Mouse (Mus musculus): ENCODE results near the gene Rplp0. TPM values are rescaled to one million over a fixed set of nuclear protein-coding genes. Genes with fewer than 3 reads are reported as not detected.
"Not testable (repeated sequence)": the region's sequence is repeated elsewhere in the genome, so short reads cannot be mapped to it uniquely, and the experiment has no call there.

The Rplp0 gene
- polyA plus RNA-seq, 1 experiment from 2014 or later: 1,088 TPM

- H3K4me1 ChIP-seq: peaks cover 38% of the 10 kb centered on the region
- WGBS: 44% methylated on average over 13 of the region's 13 CpGs
These were observed 1.2 kb downstream of the Rplp0 start for GRCm38 (mm10) chr5:115560336-115560905.

GRCm38 (mm10) chr5:115563771-115564585 is 4.7 kb downstream of the Rplp0 start:
- peaks cover 40% of the 10 kb centered on the region for H3K36me3 ChIP-seq (ENCODE audit: poor library complexity, severe bottlenecking)
- H3K4me2 ChIP-seq: peak overlapping the region; percentile 82
- no peak for ATAC-seq
- H3K27me3 ChIP-seq: no peaks in the 10 kb centered on the region
- peak overlapping the region; percentile 97; the same call in 1 of the 2 replicates for H3K9ac ChIP-seq
- no peak overlapping the region for H3K27ac ChIP-seq
- WGBS: 42% methylated on average over 5 of the region's 5 CpGs
- H3K9me3 ChIP-seq (replicated peaks): no peaks in the 10 kb centered on the region
- H3K4me1 ChIP-seq: peaks cover 63% of the 10 kb centered on the region
- H3K4me3 ChIP-seq: 0 out of 2 replicates have a peak overlapping the region, but pooled peaks have one; percentile 90

More at GRCm38 (mm10) chr5:115560336-115560905, 1.2 kb downstream of the Rplp0 start:
- H3K27ac ChIP-seq: no peak overlapping the region
- H3K4me2 ChIP-seq: peak overlapping the region; percentile 83
- no peaks in the 10 kb centered on the region for H3K9me3 ChIP-seq (replicated peaks)
- H3K9ac ChIP-seq: peak overlapping the region; percentile 93
- H3K36me3 ChIP-seq (ENCODE audit: poor library complexity, severe bottlenecking): peaks cover 40% of the 10 kb centered on the region
- no peaks in the 10 kb centered on the region for H3K27me3 ChIP-seq
- ATAC-seq: no peak
- peak overlapping the region; percentile 75 for H3K4me3 ChIP-seq

- peak; percentile 90 for ATAC-seq
- 3% methylated on average over 51 of the region's 55 CpGs for WGBS
- H3K36me3 ChIP-seq (ENCODE audit: poor library complexity, severe bottlenecking): peaks cover 40% of the 10 kb centered on the region
- peak within 1 kb of the TSS; percentile 97 for H3K9ac ChIP-seq
- H3K4me3 ChIP-seq: peak within 1 kb of the TSS; percentile 90
- H3K27me3 ChIP-seq: no peaks in the 10 kb centered on the region
- peak within 1 kb of the TSS; percentile 82 for H3K4me2 ChIP-seq
- peak within 1 kb of the TSS; percentile 68 for H3K27ac ChIP-seq
- H3K9me3 ChIP-seq (replicated peaks): no peaks in the 10 kb centered on the region
- H3K4me1 ChIP-seq: peaks cover 63% of the 10 kb centered on the region
These were observed 5.6 kb downstream of the Rplp0 start, which contains the start of gene Gcn1l1 for GRCm38 (mm10) chr5:115564737-115565393. TSS of gene Gcn1l1 (plus strand) at chr5:115565254.

- Histone ChIP-seq H3K27ac (peak overlapping the region; percentile 68), H3K36me3 (ENCODE audit: poor library complexity, severe bottlenecking) (peaks cover 39% of the 10 kb centered on the region), H3K9ac (peak overlapping the region; percentile 97), H3K4me1 (peaks cover 58% of the 10 kb centered on the region), H3K4me3 (peak overlapping the region; percentile 90), H3K4me2 (peak overlapping the region; percentile 82), H3K27me3 (no peaks in the 10 kb centered on the region), H3K9me3 (replicated peaks) (no peaks in the 10 kb centered on the region)
- ATAC-seq: peak; percentile 73
- under 1% methylated on average over 29 of the region's 46 CpGs for WGBS
These were observed 6.1 kb downstream of the Rplp0 start for GRCm38 (mm10) chr5:115565403-115565802.

- Histone ChIP-seq H3K4me3 (no peak overlapping the region), H3K27ac (no peak overlapping the region), H3K27me3 (no peaks in the 10 kb centered on the region), H3K9ac (no peak overlapping the region), H3K4me1 (peaks cover 37% of the 10 kb centered on the region), H3K36me3 (ENCODE audit: poor library complexity, severe bottlenecking) (peaks cover 30% of the 10 kb centered on the region), H3K9me3 (replicated peaks) (no peaks in the 10 kb centered on the region), H3K4me2 (no peak overlapping the region)
- 59% methylated on average over 10 of the region's 10 CpGs for WGBS
- no peak for ATAC-seq
These were observed 9.4 kb downstream of the Rplp0 start for GRCm38 (mm10) chr5:115568681-115569080.

GRCm38 (mm10) chr5:115569308-115569707 is 10.0 kb downstream of the Rplp0 start:
- H3K27ac ChIP-seq: no peak overlapping the region
- peaks cover 28% of the 10 kb centered on the region for H3K36me3 ChIP-seq (ENCODE audit: poor library complexity, severe bottlenecking)
- peaks cover 31% of the 10 kb centered on the region for H3K4me1 ChIP-seq
- no peak for ATAC-seq
- H3K4me2 ChIP-seq: no peak overlapping the region
- H3K27me3 ChIP-seq: no peaks in the 10 kb centered on the region
- no peak overlapping the region for H3K4me3 ChIP-seq
- no peak overlapping the region for H3K9ac ChIP-seq
- H3K9me3 ChIP-seq (replicated peaks): no peaks in the 10 kb centered on the region
- WGBS: 78% methylated on average over 11 of the region's 11 CpGs

- H3K4me1 ChIP-seq: peaks cover 27% of the 10 kb centered on the region
- peaks cover 33% of the 10 kb centered on the region for H3K36me3 ChIP-seq (ENCODE audit: poor library complexity, severe bottlenecking)
- H3K4me3 ChIP-seq: no peak overlapping the region
- no peaks in the 10 kb centered on the region for H3K27me3 ChIP-seq
- no peaks in the 10 kb centered on the region for H3K9me3 ChIP-seq (replicated peaks)
- WGBS: 52% methylated on average over 4 of the region's 4 CpGs
- no peak overlapping the region for H3K27ac ChIP-seq
- no peak for ATAC-seq
- H3K4me2 ChIP-seq: no peak overlapping the region
- H3K9ac ChIP-seq: no peak overlapping the region
These were observed 10.5 kb downstream of the Rplp0 start for GRCm38 (mm10) chr5:115569721-115570120.

GRCm38 (mm10) chr5:115571086-115571485 is 11.8 kb downstream of the Rplp0 start:
- H3K27ac ChIP-seq: no peak overlapping the region
- no peaks in the 10 kb centered on the region for H3K27me3 ChIP-seq
- H3K4me3 ChIP-seq: no peak overlapping the region
- peaks cover 20% of the 10 kb centered on the region for H3K4me1 ChIP-seq
- H3K9ac ChIP-seq: no peak overlapping the region
- WGBS: 93% methylated on average over 7 of the region's 7 CpGs
- no peak overlapping the region for H3K4me2 ChIP-seq
- H3K9me3 ChIP-seq (replicated peaks): no peaks in the 10 kb centered on the region
- ATAC-seq: no peak
- H3K36me3 ChIP-seq (ENCODE audit: poor library complexity, severe bottlenecking): peaks cover 46% of the 10 kb centered on the region

- H3K9ac ChIP-seq: no peak overlapping the region
- H3K27me3 ChIP-seq: no peaks in the 10 kb centered on the region
- peaks cover 7% of the 10 kb centered on the region; the same call in 1 of the 2 replicates for H3K4me1 ChIP-seq
- H3K36me3 ChIP-seq (ENCODE audit: poor library complexity, severe bottlenecking): peaks cover 63% of the 10 kb centered on the region
- H3K4me3 ChIP-seq: no peak overlapping the region
- no peaks in the 10 kb centered on the region for H3K9me3 ChIP-seq (replicated peaks)
- H3K4me2 ChIP-seq: no peak overlapping the region
- ATAC-seq: no peak
- WGBS: 72% methylated on average over 17 of the region's 17 CpGs
- H3K27ac ChIP-seq: no peak overlapping the region
These were observed 13.6 kb downstream of the Rplp0 start for GRCm38 (mm10) chr5:115572679-115573535.

- H3K27me3 ChIP-seq: no peaks in the 10 kb centered on the region
- no peak overlapping the region for H3K9ac ChIP-seq
- H3K9me3 ChIP-seq (replicated peaks): no peaks in the 10 kb centered on the region
- H3K27ac ChIP-seq: no peak overlapping the region
- no peak for ATAC-seq
- no peak overlapping the region for H3K4me2 ChIP-seq
- H3K36me3 ChIP-seq (ENCODE audit: poor library complexity, severe bottlenecking): peaks cover 84% of the 10 kb centered on the region
- WGBS: 87% methylated on average over 8 of the region's 8 CpGs
- H3K4me1 ChIP-seq: no peaks in the 10 kb centered on the region
- no peak overlapping the region for H3K4me3 ChIP-seq
These were observed 15.7 kb downstream of the Rplp0 start for GRCm38 (mm10) chr5:115574992-115575391.

- WGBS: 96% methylated on average over 4 of the region's 4 CpGs
- H3K36me3 ChIP-seq (ENCODE audit: poor library complexity, severe bottlenecking): peaks cover 95% of the 10 kb centered on the region
- peaks cover 12% of the 10 kb centered on the region for H3K9me3 ChIP-seq (replicated peaks)
- H3K9ac ChIP-seq, H3K27me3 ChIP-seq, H3K4me3 ChIP-seq, ATAC-seq, H3K4me1 ChIP-seq, H3K27ac ChIP-seq, H3K4me2 ChIP-seq: not testable (repeated sequence)
These were observed 18.4 kb downstream of the Rplp0 start for GRCm38 (mm10) chr5:115577686-115578085.

Measured in forebrain, embryonic 13.5 days (tissue).